24 mouse cellular contexts compared by ENCODE assay signal in the genomic region with DNA sequence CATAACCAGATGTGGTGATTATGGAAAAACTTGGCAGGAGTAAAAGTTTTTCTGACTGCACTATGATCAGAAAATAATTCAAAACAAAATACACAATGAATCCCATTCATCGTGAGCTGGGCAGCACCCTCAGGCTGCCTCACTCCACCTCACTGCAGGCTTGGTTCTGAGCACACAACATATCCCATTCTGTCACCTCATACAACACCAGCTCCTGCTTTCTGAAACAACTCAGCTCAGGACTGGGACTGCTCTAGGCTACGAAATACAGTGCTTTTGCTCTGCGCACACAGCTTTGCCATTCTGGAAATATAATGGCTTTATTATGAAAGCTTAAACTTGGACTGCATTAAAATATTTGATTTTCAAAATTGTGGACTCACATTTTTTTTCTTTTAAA.
DNase-seq lines count a peak whose midpoint lies in the region; ATAC-seq lines count a peak whose summit lies in the region.
"Had no signal": no experiment of that assay in that cellular context is flagged by ENCODE, and none has a peak within 500 bp of the region (broad histone marks: within the 10 kb centered on the region; RNA-seq: fewer than 3 reads in every experiment).

No protein-coding gene starts in this region.

- H3K4me1 ChIP-seq in limb, embryonic 12.5 days (replicated peaks) = peaks cover 16% of the 10 kb centered on the region
- H3K4me1 ChIP-seq in limb, embryonic 10.5 days = peaks cover 13% of the 10 kb centered on the region
- no peaks in the 10 kb centered on the region for H3K4me1 ChIP-seq in embryonic facial prominence, embryonic 14.5 days (ENCODE audit: control insufficient read depth, insufficient read depth, low read length)
- no peaks in the 10 kb centered on the region for H3K4me1 ChIP-seq in hindbrain, embryonic 11.5 days (replicated peaks; ENCODE audit: control insufficient read depth, insufficient read depth, low read length)
- H3K4me1 ChIP-seq: embryonic facial prominence, embryonic 12.5 days; forebrain, embryonic 13.5 days; forebrain, embryonic 15.5 days had no signal

- H3K27ac ChIP-seq in limb, embryonic 12.5 days = 0 out of 2 replicates have a peak overlapping the region, but pooled peaks have one; percentile 56
- H3K27ac ChIP-seq in limb, embryonic 10.5 days = no peak overlapping the region
- no peak overlapping the region for H3K27ac ChIP-seq in embryonic facial prominence, embryonic 14.5 days (replicated peaks; ENCODE audit: low read depth, low read length)
- no peak overlapping the region for H3K27ac ChIP-seq in hindbrain, embryonic 11.5 days (ENCODE audit: low read depth, low read length)
- H3K27ac ChIP-seq: embryonic facial prominence, embryonic 12.5 days; forebrain, embryonic 13.5 days; forebrain, embryonic 15.5 days had no signal

- H3K4me3 ChIP-seq in limb, embryonic 12.5 days (replicated peaks) = no peak overlapping the region
- no peak overlapping the region for H3K4me3 ChIP-seq in limb, embryonic 10.5 days
- H3K4me3 ChIP-seq in embryonic facial prominence, embryonic 14.5 days (ENCODE audit: low read depth, low read length) = no peak overlapping the region
- no peak overlapping the region for H3K4me3 ChIP-seq in hindbrain, embryonic 11.5 days (ENCODE audit: low read depth, low read length)
- H3K4me3 ChIP-seq: embryonic facial prominence, embryonic 12.5 days; erythroblast, embryonic 14.5 days; forebrain, embryonic 13.5 days; forebrain, embryonic 15.5 days had no signal

- H3K9ac ChIP-seq in limb, embryonic 12.5 days (replicated peaks) = no peak overlapping the region
- no peak overlapping the region for H3K9ac ChIP-seq in embryonic facial prominence, embryonic 14.5 days (ENCODE audit: low read depth, low read length)
- no peak overlapping the region for H3K9ac ChIP-seq in hindbrain, embryonic 11.5 days (ENCODE audit: low read depth, low read length)
- H3K9ac ChIP-seq: embryonic facial prominence, embryonic 12.5 days; forebrain, embryonic 13.5 days; forebrain, embryonic 15.5 days; forebrain, postnatal 0 days had no signal

- no peaks in the 10 kb centered on the region for H3K27me3 ChIP-seq in limb, embryonic 12.5 days
- H3K27me3 ChIP-seq in limb, embryonic 10.5 days (ENCODE audit: low read depth, poor library complexity, severe bottlenecking) = no peaks in the 10 kb centered on the region
- no peaks in the 10 kb centered on the region for H3K27me3 ChIP-seq in embryonic facial prominence, embryonic 14.5 days (replicated peaks; ENCODE audit: control insufficient read depth, insufficient read depth, low read length)
- no peaks in the 10 kb centered on the region for H3K27me3 ChIP-seq in hindbrain, embryonic 11.5 days (ENCODE audit: control insufficient read depth, insufficient read depth, low read length)
- H3K27me3 ChIP-seq: embryonic facial prominence, embryonic 12.5 days; forebrain, embryonic 13.5 days; forebrain, embryonic 15.5 days had no signal

- H3K9me3 ChIP-seq in limb, embryonic 12.5 days = no peaks in the 10 kb centered on the region
- no peaks in the 10 kb centered on the region for H3K9me3 ChIP-seq in limb, embryonic 10.5 days (replicated peaks)
- no peaks in the 10 kb centered on the region for H3K9me3 ChIP-seq in embryonic facial prominence, embryonic 14.5 days (ENCODE audit: control insufficient read depth, low read length)
- no peaks in the 10 kb centered on the region for H3K9me3 ChIP-seq in hindbrain, embryonic 11.5 days (ENCODE audit: control insufficient read depth, low read length)
- H3K9me3 ChIP-seq: embryonic facial prominence, embryonic 12.5 days; forebrain, embryonic 13.5 days; forebrain, embryonic 15.5 days had no signal

- H3K36me3 ChIP-seq in limb, embryonic 12.5 days = no peaks in the 10 kb centered on the region
- no peaks in the 10 kb centered on the region for H3K36me3 ChIP-seq in limb, embryonic 10.5 days
- no peaks in the 10 kb centered on the region for H3K36me3 ChIP-seq in embryonic facial prominence, embryonic 14.5 days (ENCODE audit: control insufficient read depth, insufficient read depth, low read length)
- H3K36me3 ChIP-seq in hindbrain, embryonic 11.5 days (ENCODE audit: control insufficient read depth, insufficient read depth, low read length) = no peaks in the 10 kb centered on the region
- H3K36me3 ChIP-seq: embryonic facial prominence, embryonic 12.5 days; forebrain, embryonic 15.5 days had no signal

- peak; percentile 66; the same call in 1 of the 2 replicates for ATAC-seq in limb, embryonic 12.5 days (ENCODE audit: insufficient number of reproducible peaks, insufficient read depth, low FRiP score, low TSS enrichment, low read depth)
- ATAC-seq in embryonic facial prominence, embryonic 14.5 days (ENCODE audit: low read depth) = peak; percentile 78; the same call in 1 of the 2 replicates
- ATAC-seq in hindbrain, embryonic 11.5 days (ENCODE audit: low FRiP score) = no peak
- ATAC-seq: activated CD4-positive, CD25-positive, alpha-beta regulatory T cell, adult 4 months; forebrain, embryonic 13.5 days; forebrain, embryonic 15.5 days; forebrain, postnatal 0 days; Patski had no signal

- 59% methylated on average over 3 of the region's 3 CpGs for WGBS in limb, embryonic 12.5 days
- WGBS in limb, embryonic 10.5 days = 87% methylated on average over 3 of the region's 3 CpGs
- WGBS in embryonic facial prominence, embryonic 14.5 days = 34% methylated on average over 3 of the region's 3 CpGs
- WGBS in hindbrain, embryonic 11.5 days = 80% methylated on average over 3 of the region's 3 CpGs

- H3K4me2 ChIP-seq in limb, embryonic 12.5 days = no peak overlapping the region
- no peak overlapping the region for H3K4me2 ChIP-seq in embryonic facial prominence, embryonic 14.5 days (ENCODE audit: low read depth, low read length)
- no peak overlapping the region for H3K4me2 ChIP-seq in hindbrain, embryonic 11.5 days (replicated peaks; ENCODE audit: low read depth, low read length)
- H3K4me2 ChIP-seq: embryonic facial prominence, embryonic 12.5 days; forebrain, embryonic 13.5 days; forebrain, embryonic 15.5 days had no signal

- no peak for DNase-seq in limb, embryonic 10.5 days (ENCODE audit: low spot score)
- peak; percentile 44 for DNase-seq in embryonic facial prominence, embryonic 14.5 days (ENCODE audit: low spot score)
- DNase-seq in fibroblast of lung, adult 2 months (ENCODE audit: low read depth) = peak; percentile 18
- DNase-seq in spleen, postnatal 4 days (ENCODE audit: low spot score in 2 of 2) = no peak
- DNase-seq in frontal cortex, adult 2 months (ENCODE audit: extremely low spot score in 1 of 2, low spot score in 1 of 2) = no peak
- no peak for DNase-seq in hindbrain, embryonic 11.5 days (ENCODE audit: low spot score)
- DNase-seq: adrenal gland, adult 8-10 months; adrenal gland, postnatal 14 days; adrenal gland, postnatal 36 days; cerebellum, adult 11 months; cerebellum, adult 18-20 months; cerebellum, adult 8-10 months; cerebellum, adult 9-11 months; cerebellum, postnatal 14 days; cerebellum, postnatal 36 days; embryo, embryonic 11 days; forebrain, postnatal 0 days had no signal

Comparison
In these comparisons a context has a peak if more than half of its experiments do, and no peak if none do; other contexts are left out.
1. DNase-seq: peak in embryonic facial prominence, embryonic 14.5 days (single experiment) and fibroblast of lung, adult 2 months (single experiment); none in limb, embryonic 10.5 days (single experiment), spleen, postnatal 4 days (0 of 2), frontal cortex, adult 2 months (0 of 2) and hindbrain, embryonic 11.5 days (single experiment).